Mouse (Mus musculus): ENCODE measurements around the gene Pnp. TPM values are rescaled to one million over a fixed set of nuclear protein-coding genes. Genes with fewer than 3 reads are reported as not detected.
"Not testable (repeated sequence)": the region's sequence is repeated elsewhere in the genome, so short reads cannot be mapped to it uniquely, and the experiment has no call there.

Gene Pnp
- polyA plus RNA-seq, 1 experiment from 2014 or later, result 15.4 TPM

DNA sequence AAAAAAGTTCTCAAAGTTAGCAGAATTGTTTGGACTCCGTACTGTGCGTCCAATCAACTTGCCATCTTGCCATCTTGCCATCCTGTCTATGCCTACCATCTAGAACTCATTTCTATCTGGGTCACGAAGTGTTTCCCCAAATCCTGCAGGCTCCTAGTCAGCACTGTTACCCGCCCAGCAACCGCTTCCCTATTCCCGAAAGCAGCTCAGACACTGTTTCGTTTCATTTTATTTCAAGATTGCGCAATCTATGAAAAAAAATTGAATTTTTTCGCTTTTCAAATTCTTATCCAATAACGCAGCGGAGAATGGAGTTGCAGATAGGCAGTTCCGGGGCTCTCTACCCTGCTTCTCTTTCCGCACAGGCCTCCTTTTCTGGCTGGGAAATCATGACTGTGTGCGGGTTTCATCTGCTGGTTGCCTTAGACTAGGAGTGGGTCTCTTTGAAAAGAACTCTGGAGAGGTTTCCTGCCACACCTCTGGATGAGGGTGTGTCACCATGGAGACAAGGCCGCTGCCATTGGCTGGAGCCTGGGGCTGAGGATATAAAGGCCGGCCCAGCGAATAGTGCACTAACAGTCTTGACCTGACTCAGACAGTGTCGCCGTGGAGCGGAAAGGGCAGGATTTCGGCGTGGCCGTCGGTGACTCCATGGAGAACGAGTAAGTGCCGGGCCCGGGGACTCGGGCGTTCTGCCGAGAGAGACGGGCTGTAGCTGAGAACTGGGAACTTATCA is 13.2 kb downstream of the Pnp start, which contains the start of gene Gm49342:
TSS of gene Gm49342 (plus strand) at position 586 of the 736 bp plus-strand sequence.
- H3K36me3 ChIP-seq (ENCODE audit: control insufficient read depth, insufficient read depth, low read length), result no peaks in the 10 kb centered on the region
- H3K27ac ChIP-seq (ENCODE audit: low read depth, low read length), result peak within 1 kb of the TSS; percentile 79
- H3K4me1 ChIP-seq (ENCODE audit: control insufficient read depth, insufficient read depth, low read length), result 0 out of 2 replicates have a peak, but pooled peaks cover 4% of the 10 kb centered on the region
- no peaks in the 10 kb centered on the region for H3K27me3 ChIP-seq (ENCODE audit: control insufficient read depth, insufficient read depth, low read length)
- H3K4me3 ChIP-seq (ENCODE audit: low read depth, low read length), result peak within 1 kb of the TSS; percentile 38
- H3K4me2 ChIP-seq (ENCODE audit: low read depth, low read length), result peak within 1 kb of the TSS; percentile 56
- peak within 1 kb of the TSS; percentile 41; the same call in 1 of the 2 replicates for H3K9ac ChIP-seq (replicated peaks; ENCODE audit: low read depth, low read length)
- ATAC-seq (ENCODE audit: low read depth), result peak; percentile 99
- WGBS, result 21% methylated on average over 31 of the region's 31 CpGs
- H3K9me3 ChIP-seq (ENCODE audit: control insufficient read depth, low read length), result no peaks in the 10 kb centered on the region

DNA sequence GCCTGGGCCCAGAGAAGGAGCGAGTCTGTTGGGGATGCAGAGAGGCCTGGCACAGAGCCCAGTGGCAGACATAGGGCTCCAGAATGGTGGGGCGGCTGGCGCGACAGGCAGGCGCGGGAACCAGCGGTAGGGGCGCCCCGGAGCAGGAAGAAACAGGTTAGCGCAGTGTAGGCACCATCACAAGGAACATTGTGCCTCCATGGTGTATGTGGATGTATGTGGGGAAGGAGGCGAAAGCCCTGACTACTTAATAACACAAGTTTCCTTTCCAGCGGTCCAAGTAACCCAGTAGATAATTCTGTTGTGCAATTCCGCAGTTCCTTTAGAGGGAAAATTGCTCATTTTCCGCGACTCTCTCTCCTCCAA is 13.8 kb downstream of the Pnp start:
- Histone ChIP-seq H3K4me3 (ENCODE audit: low read depth, low read length) (peak overlapping the region; percentile 38), H3K9ac (replicated peaks; ENCODE audit: low read depth, low read length) (peak overlapping the region; percentile 41; the same call in 1 of the 2 replicates), H3K4me2 (ENCODE audit: low read depth, low read length) (peak overlapping the region; percentile 56), H3K27ac (ENCODE audit: low read depth, low read length) (peak overlapping the region; percentile 79)
- H3K4me1 ChIP-seq (ENCODE audit: control insufficient read depth, insufficient read depth, low read length); H3K9me3 ChIP-seq (ENCODE audit: control insufficient read depth, low read length); H3K27me3 ChIP-seq (ENCODE audit: control insufficient read depth, insufficient read depth, low read length); H3K36me3 ChIP-seq (ENCODE audit: control insufficient read depth, insufficient read depth, low read length): not testable (repeated sequence)
- 0% methylated on average over 14 of the region's 15 CpGs for whole genome bisulfite sequencing
- peak; percentile 98 for ATAC-seq (ENCODE audit: low read depth)

DNA sequence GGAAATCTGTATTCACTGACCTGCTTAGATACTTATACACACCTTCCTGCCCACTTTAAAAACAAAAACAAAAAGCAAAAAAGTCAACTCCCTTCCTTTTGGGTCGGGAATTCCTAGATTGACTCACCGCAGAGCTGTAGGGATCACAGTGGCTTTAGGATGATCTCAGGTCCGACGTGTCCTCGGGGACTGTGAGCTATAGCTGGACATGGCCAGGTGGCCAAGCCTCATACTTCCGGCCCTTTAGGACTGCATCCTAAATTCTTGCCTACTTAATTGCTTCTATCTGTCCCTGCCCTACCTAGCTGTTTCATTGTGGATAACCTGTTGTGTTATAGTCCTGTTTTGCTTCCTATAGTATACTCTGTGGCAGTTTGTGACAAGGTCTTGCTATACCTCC is 14.2 kb downstream of the Pnp start:
- 11% methylated on average over 6 of the region's 6 CpGs for WGBS
- H3K27me3 ChIP-seq (ENCODE audit: control insufficient read depth, insufficient read depth, low read length); H3K36me3 ChIP-seq (ENCODE audit: control insufficient read depth, insufficient read depth, low read length); H3K4me1 ChIP-seq (ENCODE audit: control insufficient read depth, insufficient read depth, low read length); H3K9me3 ChIP-seq (ENCODE audit: control insufficient read depth, low read length): not testable (repeated sequence)
- Histone ChIP-seq H3K4me3 (ENCODE audit: low read depth, low read length) (peak overlapping the region; percentile 38), H3K9ac (replicated peaks; ENCODE audit: low read depth, low read length) (peak overlapping the region; percentile 32; the same call in 1 of the 2 replicates), H3K27ac (ENCODE audit: low read depth, low read length) (peak overlapping the region; percentile 79), H3K4me2 (ENCODE audit: low read depth, low read length) (peak overlapping the region; percentile 56)
- 0 out of 2 replicates have a peak, but pooled peaks have one; percentile 10 for ATAC-seq (ENCODE audit: low read depth)

DNA sequence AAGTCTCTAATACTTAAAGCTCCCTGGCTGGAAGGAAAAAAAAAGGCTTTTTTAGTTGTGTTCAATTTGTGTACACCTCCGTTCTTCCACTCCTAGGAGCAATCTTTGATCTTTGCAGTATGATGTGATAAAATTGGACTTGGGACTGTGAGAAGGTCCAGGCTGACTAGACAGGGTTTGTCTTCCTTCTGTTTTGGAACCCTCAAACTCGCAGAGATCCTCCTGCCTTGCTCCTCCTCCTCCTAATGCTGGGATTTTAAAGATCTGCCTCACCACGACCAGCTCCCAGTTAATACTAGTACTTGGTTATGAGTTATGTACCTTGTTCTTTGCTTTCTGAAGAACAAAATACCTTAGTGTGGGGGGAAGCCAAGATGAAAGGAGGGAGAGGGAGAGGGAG is 14.6 kb downstream of the Pnp start:
- 34% methylated on average over 3 of the region's 3 CpGs for WGBS
- not testable (repeated sequence) for H3K36me3 ChIP-seq (ENCODE audit: control insufficient read depth, insufficient read depth, low read length); ATAC-seq (ENCODE audit: low read depth); H3K9me3 ChIP-seq (ENCODE audit: control insufficient read depth, low read length); H3K4me1 ChIP-seq (ENCODE audit: control insufficient read depth, insufficient read depth, low read length); H3K9ac ChIP-seq (replicated peaks; ENCODE audit: low read depth, low read length); H3K27me3 ChIP-seq (ENCODE audit: control insufficient read depth, insufficient read depth, low read length); H3K27ac ChIP-seq (ENCODE audit: low read depth, low read length)
- H3K4me2 ChIP-seq (ENCODE audit: low read depth, low read length), result peak overlapping the region; percentile 56
- H3K4me3 ChIP-seq (ENCODE audit: low read depth, low read length), result peak overlapping the region; percentile 38; the same call in 1 of the 2 replicates

DNA sequence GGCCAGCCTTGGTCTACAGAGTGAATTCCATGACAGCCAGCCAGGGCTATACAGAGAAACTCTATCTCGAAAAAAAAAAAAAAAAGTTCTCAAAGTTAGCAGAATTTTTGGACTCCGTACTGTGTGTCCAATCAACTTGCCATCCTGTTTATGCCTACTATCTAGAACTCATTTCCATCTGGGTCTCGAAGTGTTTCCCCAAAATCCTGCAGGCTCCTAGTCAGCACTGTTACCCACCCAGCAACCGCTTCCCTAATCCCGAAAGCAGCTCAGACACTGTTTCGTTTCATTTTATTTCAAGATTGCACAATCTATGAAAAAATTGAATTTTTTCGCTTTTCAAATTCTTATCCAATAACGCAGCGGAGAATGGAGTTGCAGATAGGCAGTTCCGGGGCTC is 24.6 kb downstream of the Pnp start:
- Histone ChIP-seq H3K36me3 (ENCODE audit: control insufficient read depth, insufficient read depth, low read length) (no peaks in the 10 kb centered on the region), H3K4me3 (ENCODE audit: low read depth, low read length) (no peak overlapping the region), H3K27ac (ENCODE audit: low read depth, low read length) (no peak overlapping the region), H3K9me3 (ENCODE audit: control insufficient read depth, low read length) (no peaks in the 10 kb centered on the region), H3K4me2 (ENCODE audit: low read depth, low read length) (no peak overlapping the region), H3K4me1 (ENCODE audit: control insufficient read depth, insufficient read depth, low read length) (no peaks in the 10 kb centered on the region), H3K9ac (replicated peaks; ENCODE audit: low read depth, low read length) (no peak overlapping the region), H3K27me3 (ENCODE audit: control insufficient read depth, insufficient read depth, low read length) (no peaks in the 10 kb centered on the region)
- 92% methylated on average over 10 of the region's 10 CpGs for WGBS
- ATAC-seq (ENCODE audit: low read depth), result no peak

DNA sequence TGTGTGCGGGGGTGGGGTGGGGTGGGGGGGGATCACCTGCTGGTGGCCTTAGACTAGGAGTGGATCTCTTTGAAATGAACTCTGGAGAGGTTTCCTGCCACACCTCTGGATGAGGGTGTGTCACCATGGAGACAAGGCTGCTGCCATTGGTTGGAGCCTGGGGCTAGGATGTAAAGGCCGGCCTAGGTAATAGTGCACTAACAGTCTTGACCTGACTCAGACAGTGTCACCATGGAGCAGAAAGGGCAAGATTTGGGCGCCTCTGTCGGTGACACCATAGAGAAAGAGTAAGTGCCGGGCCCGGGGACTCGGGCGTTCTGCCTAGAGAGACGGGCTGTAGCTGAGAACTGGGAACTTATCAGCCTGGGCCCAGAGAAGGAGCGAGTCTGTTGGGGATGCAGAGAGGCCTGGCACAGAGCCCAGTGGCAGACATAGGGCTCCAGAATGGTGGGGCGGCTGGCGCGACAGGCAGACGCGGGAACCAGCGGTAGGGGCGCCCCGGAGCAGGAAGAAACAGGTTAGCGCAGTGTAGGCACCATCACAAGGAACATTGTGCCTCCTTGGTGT is 25.1 kb downstream of the Pnp start, which contains the start of gene Pnp2:
TSS of gene Pnp2 (plus strand) at position 51 of the 567 bp plus-strand sequence.
- not testable (repeated sequence) for H3K9ac ChIP-seq (replicated peaks; ENCODE audit: low read depth, low read length); H3K9me3 ChIP-seq (ENCODE audit: control insufficient read depth, low read length); H3K4me1 ChIP-seq (ENCODE audit: control insufficient read depth, insufficient read depth, low read length); H3K4me3 ChIP-seq (ENCODE audit: low read depth, low read length); H3K36me3 ChIP-seq (ENCODE audit: control insufficient read depth, insufficient read depth, low read length); H3K27ac ChIP-seq (ENCODE audit: low read depth, low read length); H3K27me3 ChIP-seq (ENCODE audit: control insufficient read depth, insufficient read depth, low read length)
- 0 out of 2 replicates have a peak within 1 kb of the TSS, but pooled peaks have one; percentile 20 for H3K4me2 ChIP-seq (ENCODE audit: low read depth, low read length)
- 7% methylated on average over 18 of the region's 19 CpGs for WGBS
- peak; percentile 95 for ATAC-seq (ENCODE audit: low read depth)

DNA sequence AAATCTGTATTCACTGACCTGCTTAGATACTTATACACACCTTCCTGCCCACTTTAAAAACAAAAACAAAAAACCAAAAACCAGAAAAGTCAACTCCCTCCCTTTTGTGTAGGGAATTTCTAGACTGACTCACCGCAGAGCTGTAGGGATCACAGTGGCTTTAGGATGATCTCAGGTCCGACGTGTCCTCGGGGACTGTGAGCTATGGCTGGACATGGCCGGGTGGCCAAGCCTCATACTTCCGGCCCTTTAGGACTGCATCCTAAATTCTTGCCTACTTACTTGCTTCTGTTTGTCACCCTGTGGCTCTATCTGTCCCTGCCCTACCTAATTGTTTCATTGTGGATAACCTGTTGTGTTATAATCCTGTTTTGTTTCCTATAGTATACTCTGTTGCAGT is 25.8 kb downstream of the Pnp start:
- not testable (repeated sequence) for H3K4me2 ChIP-seq (ENCODE audit: low read depth, low read length); H3K9me3 ChIP-seq (ENCODE audit: control insufficient read depth, low read length); H3K27me3 ChIP-seq (ENCODE audit: control insufficient read depth, insufficient read depth, low read length); H3K36me3 ChIP-seq (ENCODE audit: control insufficient read depth, insufficient read depth, low read length); ATAC-seq (ENCODE audit: low read depth); H3K4me1 ChIP-seq (ENCODE audit: control insufficient read depth, insufficient read depth, low read length); H3K9ac ChIP-seq (replicated peaks; ENCODE audit: low read depth, low read length); H3K4me3 ChIP-seq (ENCODE audit: low read depth, low read length); H3K27ac ChIP-seq (ENCODE audit: low read depth, low read length)
- WGBS, result 82% methylated on average over 6 of the region's 6 CpGs

DNA sequence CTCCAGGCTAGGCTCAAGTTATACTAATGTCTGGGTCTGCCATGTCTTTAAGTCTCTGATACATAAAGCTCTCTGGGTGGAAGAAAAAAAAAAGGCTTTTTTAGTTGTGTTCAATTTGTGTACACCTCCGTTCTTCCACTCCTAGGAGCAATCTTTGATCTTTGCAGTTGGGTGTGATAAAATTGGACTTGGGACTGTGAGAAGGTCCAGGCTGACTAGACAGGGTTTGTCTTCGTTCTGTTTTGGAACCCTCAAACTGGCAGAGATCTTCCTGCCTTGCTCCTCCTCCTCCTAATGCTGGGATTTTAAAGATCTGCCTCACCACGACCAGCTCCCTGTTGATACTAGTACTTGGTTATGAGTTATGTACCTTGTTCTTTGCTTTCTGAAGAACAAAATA is 26.3 kb downstream of the Pnp start:
- H3K9me3 ChIP-seq (ENCODE audit: control insufficient read depth, low read length); H3K9ac ChIP-seq (replicated peaks; ENCODE audit: low read depth, low read length); H3K4me2 ChIP-seq (ENCODE audit: low read depth, low read length); ATAC-seq (ENCODE audit: low read depth); H3K27ac ChIP-seq (ENCODE audit: low read depth, low read length); H3K36me3 ChIP-seq (ENCODE audit: control insufficient read depth, insufficient read depth, low read length); H3K4me3 ChIP-seq (ENCODE audit: low read depth, low read length); H3K4me1 ChIP-seq (ENCODE audit: control insufficient read depth, insufficient read depth, low read length); H3K27me3 ChIP-seq (ENCODE audit: control insufficient read depth, insufficient read depth, low read length): not testable (repeated sequence)
- 73% methylated on average over 3 of the region's 3 CpGs for WGBS

DNA sequence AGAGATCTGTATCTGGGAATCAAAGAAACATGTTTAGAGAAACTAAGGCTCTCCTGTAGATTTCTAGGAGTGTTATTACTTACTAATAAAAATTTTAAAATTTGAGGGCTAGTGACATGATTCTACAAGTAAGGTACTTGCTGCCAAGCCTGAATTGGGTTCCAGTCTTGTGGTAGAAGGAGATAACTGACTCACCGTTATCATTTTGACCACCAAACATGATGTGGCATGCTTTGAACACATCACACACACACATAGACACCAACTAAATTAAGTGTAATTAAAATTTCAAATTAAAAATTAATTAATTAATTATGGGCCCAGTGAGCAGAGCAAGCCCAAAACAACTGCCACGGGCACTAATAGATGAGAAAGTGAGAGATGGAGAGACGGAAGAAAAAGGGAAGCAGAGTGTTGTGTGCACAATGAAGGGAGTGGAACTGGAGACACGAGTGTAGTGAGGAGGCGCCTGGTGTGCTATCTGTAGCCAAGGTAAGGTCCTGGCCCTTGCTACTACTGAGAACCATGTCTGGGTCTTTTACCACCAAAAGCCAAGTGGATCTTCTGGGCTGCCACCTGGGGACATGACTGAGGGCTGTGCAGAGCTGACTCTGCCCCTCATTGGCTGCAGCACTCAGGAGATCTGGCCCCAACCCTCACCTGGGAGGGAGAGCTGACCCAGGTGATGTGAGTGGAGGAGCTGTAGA is 27.6 kb downstream of the Pnp start:
- H3K9me3 ChIP-seq (ENCODE audit: control insufficient read depth, low read length); H3K4me2 ChIP-seq (ENCODE audit: low read depth, low read length); H3K27me3 ChIP-seq (ENCODE audit: control insufficient read depth, insufficient read depth, low read length); ATAC-seq (ENCODE audit: low read depth); H3K4me3 ChIP-seq (ENCODE audit: low read depth, low read length); H3K27ac ChIP-seq (ENCODE audit: low read depth, low read length); H3K9ac ChIP-seq (replicated peaks; ENCODE audit: low read depth, low read length); H3K4me1 ChIP-seq (ENCODE audit: control insufficient read depth, insufficient read depth, low read length); H3K36me3 ChIP-seq (ENCODE audit: control insufficient read depth, insufficient read depth, low read length): not testable (repeated sequence)
- 85% methylated on average over 5 of the region's 5 CpGs for WGBS

All from neural tube, embryonic 14.5 days (tissue).